Mouse (Mus musculus) kidney, adult 11 months (tissue): ENCODE results near the gene Tmem59l.
A peak's percentile ranks its signal among the peaks of the same experiment; 100 is the strongest.

Source experiments
- DNase-seq: peaks from one replicate; pipeline ENCODE4 v3.0.0; 2022

Tmem59l gene

DNA sequence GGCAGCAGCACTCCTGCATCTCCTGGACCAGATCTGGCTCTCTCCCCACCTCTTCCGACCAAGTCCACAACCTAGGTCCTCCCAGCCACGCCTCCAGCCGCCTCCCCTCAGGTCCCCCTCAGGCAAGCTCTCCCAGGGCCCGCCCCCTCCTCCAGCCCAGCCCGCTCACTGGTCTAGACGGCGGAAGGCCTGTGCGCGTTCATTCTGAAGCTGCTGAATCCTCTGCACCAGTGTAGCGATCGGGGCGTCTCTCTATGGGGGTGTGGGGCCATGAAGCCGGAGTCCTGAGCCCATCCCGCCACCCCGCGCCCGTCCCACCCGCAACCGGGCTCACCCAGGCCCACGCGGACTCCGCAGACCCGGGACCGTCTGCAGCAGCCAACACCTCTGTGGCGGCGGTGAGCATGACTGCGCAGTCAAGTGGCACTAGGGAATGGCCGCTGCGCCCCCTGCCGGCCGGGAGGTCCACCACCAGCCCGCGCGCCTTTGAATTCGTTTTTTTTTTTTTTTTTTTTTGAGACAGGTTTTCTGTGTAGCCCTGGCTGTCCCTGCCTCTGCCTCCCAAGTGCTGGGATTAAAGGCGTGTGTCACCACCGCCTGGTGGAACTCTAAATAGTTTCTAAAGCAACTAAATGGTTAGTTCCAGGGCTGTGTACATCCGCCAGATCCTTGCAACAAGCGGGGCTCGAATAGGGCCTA lies 19.3 kb upstream of the Tmem59l start, which contains the start of gene Rex1bd:
Gene Rex1bd (minus strand): TSS at position 425 of the 699 bp plus-strand sequence.
- DNase-seq = peak; percentile 96

DNA sequence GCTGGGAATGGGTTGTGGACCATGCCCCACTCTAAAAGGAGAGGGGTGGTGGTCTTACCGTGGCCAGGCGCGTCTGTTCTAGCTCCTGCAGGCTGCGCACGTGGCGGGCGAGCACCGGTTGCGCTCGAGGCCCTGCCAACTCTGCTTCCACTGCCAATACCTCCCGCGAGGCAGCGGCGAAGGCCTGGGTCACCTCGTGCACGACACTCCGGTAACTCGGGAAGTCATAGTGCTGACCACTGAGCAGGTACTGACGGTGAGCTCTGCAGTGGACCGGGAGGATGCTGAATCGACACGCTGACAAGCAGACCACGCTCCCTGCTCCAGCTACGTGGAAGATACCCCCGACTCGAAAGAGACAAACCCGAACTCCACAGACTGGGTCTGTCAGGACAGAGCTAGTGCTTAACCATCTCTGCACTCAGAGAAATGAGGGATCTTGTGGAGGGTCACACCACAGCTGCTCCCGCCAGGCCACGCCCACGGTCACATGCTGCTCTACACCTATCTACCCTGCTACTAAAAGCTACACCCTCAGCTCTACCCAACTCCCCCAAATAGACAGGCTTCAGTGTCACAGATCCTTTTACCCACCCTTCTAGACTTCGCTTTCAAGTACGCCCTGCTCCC lies 18.7 kb upstream of the Tmem59l start:
- no peak for DNase-seq

DNA sequence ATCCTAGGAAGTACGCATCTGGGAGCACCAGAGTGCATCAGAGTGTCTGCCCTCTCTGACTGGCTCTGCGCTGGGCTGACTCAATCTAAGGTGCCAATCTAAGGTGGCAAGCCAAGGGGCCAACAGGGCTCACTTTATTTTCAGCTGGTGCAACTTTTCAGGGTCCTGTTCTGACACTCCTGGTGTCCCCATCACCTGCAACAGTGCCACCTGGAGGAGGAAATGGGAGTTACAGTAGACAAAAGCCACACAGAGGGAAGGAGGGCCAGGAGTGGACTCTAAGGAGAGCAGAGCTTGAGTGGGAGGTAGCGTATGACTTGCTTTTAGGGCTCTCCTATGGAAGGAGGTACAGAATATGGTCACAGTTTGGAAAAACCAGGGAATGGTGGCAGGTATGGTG lies 17.7 kb upstream of the Tmem59l start:
- DNase-seq = peak; percentile 58

DNA sequence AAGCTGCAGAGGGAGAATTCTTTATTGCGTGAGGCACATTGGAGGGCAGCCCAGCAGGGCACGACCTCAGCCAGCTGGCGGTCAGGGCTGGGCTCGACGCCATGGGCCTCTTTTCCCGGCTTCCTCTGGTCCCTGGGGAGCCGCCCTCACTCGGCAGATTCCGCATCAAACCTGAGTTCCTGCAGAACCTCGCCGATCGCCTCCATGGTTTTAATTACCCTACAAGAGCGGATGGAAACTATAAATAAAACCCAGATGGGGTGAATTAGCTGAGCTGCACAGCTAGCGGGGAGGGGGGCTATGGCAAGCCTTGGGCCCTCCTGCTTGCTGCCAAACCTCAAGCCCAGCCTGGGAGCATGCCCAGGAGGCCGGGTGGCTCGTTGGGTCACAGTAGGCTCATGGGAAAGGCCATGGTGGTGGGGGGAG lies 17.1 kb upstream of the Tmem59l start:
- peak; percentile 64 for DNase-seq

DNA sequence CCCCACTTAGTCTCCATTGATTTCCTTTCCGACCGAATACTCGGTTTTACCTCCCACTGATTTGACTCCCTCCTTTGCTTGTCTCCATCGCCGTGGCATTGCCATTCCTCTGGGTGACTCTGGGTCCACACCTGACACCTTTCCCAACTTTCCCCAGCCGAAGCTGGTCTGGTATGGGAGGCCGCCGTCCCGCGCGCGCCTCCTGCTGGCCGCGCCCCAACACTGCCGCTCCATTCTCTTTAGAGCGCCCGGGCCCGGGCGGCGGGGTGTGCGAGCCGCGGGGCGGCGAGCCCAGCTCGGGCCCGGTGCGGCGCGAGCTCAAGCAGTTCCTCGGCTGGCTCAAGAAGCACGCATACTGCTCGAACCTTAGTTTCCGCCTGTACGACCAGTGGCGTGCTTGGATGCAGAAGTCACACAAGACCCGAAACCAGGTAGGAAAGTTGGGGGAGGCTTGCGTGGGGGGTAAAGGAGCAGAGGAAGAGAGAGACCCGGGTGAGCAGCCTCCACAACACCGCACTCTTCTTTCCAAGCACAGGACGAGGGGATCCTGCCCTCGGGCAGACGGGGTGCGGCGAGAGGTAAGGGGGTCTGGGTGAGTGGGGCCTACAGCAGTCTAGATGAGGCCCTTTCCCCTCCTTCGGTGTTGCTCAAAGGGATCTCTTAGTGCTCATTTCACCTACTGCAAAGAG lies 16.0 kb upstream of the Tmem59l start:
- peak; percentile 49 for DNase-seq

DNA sequence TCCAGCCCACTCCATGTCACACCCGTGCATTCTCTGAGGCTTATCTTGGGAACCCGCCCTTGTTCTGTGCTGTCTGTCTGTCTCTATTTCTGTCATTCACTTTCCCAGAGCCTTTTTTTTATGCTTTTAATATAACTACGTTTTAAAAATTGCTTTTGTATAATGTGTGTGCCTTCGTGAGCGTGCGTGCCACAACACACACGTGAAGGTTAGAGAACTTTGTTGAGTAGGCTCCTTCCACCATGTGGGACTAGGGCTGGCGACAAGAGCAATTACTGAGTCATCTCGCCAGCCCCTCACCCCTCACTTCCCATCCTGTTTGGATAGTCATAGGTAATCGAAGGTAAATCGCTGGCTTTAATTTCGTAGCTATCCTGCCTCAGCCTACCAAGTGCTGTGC lies 15.4 kb upstream of the Tmem59l start:
- DNase-seq = no peak

DNA sequence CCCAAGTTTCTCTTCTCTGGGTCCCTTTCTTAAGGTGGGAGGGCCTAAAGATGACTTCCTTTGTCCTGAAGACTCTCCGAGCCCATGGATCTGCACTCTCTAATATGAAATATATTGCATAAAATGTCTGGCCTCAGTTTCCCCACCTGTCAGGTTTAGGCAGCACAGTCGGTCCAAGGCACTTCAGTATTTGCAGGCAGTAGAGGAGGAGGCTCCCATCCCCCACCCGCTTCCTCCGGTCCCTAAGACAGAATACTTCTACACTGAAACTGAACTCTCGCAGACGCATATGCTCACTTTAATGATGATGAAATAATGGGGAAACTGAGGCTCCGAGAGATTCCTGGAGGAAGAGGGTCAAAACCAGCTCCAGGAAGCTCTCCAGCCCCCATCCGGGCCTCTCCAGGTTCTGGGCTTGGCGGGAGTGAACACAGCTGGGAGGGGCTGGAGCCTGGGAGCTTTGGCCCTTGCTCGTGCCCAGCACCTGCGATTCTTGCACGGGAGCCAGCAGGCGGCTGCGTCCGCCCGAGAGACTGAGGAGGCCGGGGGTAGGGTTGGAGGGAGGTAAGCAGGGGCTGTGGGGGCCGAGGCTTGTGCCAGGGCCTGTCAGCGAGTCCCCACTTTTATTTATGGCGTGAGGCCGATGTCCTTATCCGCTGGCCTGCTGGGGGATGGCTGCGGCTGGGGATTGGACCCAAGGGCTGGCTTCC lies 14.8 kb upstream of the Tmem59l start:
- DNase-seq = no peak

DNA sequence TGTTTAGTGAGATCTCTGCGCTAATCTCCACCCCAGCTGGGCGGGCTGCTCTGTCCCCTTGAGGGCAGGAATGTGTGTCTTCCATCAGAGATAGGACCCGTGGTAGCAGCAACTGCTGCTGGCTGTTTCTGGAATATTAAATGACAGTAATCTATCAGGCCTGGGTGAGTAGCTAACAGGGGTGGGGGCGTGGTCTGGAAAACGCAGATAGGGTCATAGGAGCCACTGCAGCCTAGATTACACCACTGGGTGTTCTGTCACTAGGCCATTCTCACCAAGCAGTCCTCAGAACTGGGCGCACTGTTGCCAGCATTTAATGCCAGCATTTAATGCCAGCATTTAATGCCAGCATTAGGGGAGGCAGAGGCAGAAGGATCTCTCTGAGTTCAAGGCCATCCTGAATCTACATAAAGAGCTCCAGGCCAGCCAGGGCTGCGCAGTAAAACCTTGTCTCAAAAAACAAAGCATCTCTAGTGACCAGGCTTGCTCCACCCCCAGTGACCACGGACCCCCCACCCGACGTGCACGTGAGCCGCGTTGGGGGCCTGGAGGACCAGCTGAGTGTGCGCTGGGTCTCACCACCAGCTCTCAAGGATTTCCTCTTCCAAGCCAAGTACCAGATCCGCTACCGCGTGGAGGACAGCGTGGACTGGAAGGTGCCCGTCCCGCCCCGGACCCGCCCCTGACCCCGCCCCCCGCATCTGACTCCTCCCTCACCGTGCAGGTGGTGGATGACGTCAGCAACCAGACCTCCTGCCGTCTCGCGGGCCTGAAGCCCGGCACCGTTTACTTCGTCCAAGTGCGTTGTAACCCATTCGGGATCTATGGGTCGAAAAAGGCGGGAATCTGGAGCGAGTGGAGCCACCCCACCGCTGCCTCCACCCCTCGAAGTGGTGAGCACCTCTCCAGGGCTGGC lies 13.5 kb upstream of the Tmem59l start:
- no peak for DNase-seq

DNA sequence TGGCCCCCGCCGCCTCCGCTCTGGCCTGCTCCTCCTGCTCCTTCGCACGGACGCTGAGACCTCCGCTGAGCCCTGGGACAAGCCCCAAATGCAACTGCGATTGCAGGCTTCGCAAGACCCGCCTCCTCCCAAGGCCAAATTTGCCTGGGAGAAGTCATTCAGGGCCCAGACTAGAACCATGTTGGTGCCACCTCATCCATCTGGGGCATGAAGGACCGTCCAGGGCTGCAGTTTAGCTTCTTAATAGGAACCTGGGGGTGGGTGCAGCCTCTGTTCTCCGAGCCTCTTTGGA lies 8.6 kb upstream of the Tmem59l start:
- no peak for DNase-seq

DNA sequence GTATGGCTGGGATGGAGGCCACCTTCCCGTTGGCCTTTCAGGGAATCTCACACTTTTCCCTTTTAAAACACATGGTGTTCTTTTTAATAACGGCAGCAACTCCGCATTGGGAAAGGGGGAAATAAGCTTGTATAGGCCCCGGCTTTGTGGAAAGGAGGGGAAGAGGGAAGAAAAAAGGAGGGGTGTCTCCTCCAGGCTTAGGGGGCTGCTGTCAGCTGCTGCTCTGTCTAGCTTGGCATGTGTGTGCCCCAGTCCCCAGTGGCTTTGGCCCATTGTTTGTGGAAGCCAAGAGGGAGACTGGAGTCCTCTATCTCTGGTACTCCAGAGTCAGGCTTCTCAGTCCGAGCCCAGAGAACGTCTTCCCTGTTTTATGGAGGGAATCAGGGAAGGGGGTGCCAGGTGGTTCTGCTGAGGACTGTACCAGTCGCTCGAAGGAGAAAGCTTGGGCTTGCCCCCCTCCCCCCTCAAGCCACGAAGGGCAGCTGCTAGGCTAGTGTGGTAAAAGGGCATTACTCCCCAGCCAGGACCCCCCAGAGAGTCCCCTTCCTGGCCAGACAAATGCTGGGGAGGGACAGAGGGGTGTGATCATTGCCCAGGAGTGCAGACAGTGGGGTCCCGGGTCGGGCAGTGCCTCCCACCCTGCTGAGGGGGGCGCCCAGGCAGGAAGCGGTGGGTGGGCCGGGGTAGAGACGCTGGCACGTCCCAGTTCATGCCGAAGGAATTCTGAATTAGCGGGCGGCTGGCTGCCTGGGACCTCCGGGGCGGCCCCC lies 8.0 kb upstream of the Tmem59l start:
- DNase-seq = no peak

DNA sequence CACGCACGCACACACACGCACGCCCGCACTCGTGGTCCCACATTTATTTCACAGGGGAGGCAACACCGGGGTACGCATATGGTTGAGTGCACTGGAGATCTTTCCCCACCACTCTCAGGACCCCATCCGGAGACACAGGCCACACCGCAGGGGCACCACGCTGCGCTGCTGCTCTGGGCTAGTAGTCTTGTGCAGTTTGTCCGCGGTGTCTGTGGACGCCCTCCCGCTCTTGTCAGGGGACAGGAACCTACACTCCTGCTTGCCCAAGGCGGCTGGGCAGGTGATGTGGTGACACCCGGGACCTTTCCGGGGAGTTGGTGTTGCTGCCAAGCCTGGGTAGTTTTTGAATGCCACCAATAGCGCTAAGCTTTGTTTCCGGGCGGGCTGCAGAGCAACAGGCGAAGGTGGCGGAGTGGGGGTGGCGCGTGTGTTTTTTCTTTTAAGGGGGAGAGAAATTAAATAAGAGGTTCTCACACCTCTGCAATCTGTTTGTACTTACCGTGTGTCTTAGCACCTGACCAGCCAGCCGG lies 7.3 kb upstream of the Tmem59l start:
- DNase-seq = no peak

DNA sequence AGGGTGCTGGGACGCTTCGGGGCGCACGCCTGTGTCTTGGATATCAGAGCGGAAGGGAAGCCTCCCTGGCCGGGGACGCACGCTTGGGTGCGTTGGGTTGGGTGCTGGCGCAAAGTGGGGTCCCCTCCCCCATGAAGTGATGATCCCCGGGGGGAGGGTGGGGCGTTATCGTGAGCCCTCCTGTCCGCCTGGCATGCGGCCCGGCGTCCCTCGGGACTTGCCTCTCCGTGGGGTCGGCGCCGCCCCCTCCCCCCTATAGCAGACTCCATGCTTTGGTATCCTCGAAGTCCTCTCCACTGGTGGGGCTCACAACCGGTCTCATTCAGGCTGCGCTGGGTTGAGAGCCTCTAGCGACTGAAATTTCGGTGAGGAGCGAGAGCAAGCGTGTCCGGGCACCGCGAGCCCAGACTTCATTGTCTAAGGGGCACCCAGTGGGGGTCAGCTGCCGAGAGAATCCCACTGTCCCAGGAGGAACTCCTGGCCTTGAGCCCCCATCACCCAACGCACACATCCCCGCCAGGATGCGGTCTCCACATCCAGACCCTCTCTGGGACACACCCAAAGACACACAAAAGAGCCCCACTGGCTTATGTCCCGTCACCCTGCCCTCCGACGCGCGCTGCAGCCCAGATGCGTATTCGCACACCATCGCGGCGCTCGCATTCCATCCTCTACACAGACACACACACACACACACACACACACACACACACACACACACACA lies 6.7 kb upstream of the Tmem59l start:
- no peak for DNase-seq

DNA sequence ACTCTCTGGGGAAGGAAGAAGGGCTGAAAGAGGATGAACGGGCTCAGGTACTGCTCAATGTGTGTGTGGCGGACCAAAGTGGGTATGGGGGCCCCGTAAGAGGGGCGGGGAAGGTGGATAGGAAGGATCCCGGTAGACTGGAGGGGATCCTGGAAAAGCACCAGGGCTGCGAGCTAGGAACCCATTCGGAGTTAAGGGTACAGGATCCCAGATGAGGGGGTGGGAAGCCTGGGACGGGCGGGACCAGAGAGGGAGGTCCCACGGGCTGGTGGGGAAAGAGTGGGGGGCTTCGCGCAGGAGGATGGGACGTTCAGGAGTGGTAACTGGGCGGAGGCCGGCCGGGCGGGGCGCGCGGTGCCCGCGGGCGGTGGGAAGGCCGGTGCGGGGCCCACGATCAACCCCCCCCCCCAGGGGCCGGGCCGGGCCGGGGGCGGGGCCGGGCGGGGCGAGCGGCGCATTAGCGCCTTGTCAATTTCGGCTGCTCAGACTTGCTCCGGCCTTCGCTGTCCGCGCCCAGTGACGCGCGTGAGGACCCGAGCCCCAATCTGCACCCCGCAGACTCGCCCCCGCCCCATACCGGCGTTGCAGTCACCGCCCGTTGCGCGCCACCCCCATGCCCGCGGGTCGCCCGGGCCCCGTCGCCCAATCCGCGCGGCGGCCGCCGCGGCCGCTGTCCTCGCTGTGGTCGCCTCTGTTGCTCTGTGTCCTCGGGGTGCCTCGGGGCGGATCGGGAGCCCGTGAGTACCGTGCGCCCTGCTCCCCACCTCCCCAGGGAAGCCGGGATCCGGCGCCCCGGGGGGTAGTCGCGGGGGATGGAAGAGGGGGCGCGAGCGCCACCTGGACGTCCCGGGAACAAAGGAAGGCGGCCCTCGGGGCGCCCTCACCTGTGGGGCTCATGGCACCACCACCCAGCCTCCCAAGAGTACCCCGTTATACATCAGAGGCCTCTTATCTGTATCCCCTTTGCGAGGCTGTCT lies 5.8 kb upstream of the Tmem59l start, which contains the start of gene Crlf1:
Gene Crlf1 (plus strand): TSS at position 495 of the 977 bp plus-strand sequence.
- no peak for DNase-seq

DNA sequence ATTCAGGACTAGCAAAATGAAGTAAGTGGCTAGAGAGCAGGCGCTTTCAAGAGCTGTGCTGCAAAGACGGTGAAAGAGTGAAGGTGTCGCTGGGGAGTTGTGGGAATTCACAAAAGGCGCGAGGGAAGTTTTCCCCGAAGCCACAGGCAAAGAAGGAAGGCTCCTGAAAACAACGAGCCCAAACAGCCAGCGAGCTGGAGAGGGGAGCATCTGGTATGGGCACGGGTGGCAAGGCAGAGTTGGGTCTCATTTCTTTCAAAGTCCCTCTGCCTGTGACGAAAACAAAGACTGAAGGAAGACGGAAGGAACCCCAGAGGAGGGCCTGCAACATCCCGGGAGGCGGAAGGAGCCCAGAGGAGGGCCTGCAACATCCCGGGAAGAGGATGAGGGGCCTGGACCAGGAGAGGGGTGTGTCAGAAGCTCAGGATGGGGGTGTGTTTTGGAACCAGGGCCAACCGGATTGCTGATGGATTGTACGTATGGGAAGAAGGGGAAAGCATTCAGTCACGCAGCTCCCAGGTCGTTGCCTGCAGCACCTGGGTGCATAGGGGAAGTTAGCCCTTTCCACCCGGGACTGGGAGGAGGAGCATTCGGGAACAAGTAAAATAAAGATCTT lies 3.8 kb upstream of the Tmem59l start:
- DNase-seq = no peak

DNA sequence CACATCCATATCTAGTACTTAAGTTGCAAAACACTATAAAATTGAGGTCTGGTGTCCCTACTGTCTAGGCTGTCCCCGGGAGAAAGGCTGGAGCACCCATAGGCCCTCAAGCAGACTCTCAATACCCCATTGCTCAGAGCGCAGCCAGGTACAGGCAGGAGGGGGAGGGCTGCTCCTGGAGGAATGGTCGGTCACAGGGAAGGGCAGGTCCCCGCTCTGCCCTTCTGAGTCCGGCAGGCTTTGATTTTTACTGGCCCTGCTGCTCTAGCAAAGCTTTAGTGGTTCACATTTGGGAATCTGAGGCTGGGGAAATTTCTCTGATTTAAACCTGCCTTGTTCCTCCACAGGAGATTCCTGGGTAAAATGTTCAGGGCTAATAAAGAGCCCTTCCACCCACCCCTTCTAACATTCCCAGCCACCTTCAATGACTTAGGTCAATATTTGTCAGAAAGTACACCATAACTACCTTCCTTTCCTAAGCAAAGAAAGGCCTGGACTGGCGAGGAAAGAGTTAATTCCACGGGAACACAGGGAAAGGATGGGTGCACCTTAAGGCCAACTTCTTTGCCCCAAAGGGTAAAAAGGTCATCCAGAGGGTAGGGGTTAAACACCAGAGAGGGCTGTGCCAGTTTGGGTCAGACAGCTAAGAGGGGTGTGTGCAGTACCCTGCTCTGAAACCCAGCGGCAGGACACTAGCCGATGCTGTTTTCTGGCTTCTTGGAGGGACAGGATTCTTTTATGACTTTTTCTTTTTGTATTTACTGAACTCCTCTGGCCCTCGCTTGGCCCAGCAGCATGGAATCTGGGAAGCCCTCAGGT lies 3.1 kb upstream of the Tmem59l start:
- no peak for DNase-seq

DNA sequence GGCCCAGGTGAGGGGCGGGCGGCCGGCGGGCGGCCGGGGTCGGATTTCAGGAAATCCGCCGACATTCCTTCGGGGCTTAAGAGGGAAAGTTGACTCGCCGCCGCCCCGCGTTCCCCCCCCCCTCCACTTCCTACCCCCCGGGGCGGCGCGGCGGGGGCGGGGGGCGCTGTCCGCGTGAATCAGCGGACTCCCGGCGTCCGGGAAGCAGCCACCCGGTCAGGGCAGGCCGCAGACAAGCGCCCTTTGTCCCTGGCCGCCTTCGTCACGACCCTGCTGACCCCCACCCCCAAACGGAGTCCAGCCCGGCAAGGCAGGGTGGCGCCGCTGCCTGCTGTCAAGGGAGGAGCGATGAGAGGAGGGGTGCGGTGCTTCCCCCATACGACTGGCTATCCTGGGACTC lies 2.4 kb upstream of the Tmem59l start:
- DNase-seq = no peak

DNA sequence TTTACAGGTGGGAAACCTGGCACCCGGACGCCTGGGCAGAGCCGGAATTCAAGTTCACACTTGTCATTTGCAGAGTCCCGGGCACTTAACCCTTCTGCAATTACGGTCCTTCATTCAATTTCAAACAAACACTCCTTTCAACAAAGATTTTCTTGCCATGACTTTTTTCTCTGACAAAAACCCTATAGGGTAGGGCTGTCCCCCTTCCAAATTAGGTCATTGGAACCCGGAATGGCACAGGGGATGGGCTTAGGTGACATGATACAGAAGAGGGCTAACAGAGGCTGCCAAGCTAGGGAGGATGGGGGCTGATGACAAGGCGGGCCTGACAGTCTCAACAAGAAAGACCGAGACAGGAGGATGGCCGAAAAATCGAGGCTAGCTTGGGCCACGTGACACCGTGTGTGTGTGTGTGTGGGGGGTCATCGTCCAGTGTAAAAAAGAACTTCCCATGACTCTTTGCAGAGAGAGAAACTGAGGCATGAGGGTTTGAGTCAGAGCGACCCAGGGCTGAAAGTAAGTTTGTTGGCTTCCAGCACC lies 1.8 kb upstream of the Tmem59l start:
- no peak for DNase-seq
